Mouse (Mus musculus): ENCODE measurements around the gene Zswim5. TPM values are rescaled to one million over a fixed set of nuclear protein-coding genes. Genes with fewer than 3 reads are reported as not detected.

Zswim5 gene
- 2.5 and 3.2 TPM in 2 replicates for total RNA-seq (2012; rRNA removed)

DNA sequence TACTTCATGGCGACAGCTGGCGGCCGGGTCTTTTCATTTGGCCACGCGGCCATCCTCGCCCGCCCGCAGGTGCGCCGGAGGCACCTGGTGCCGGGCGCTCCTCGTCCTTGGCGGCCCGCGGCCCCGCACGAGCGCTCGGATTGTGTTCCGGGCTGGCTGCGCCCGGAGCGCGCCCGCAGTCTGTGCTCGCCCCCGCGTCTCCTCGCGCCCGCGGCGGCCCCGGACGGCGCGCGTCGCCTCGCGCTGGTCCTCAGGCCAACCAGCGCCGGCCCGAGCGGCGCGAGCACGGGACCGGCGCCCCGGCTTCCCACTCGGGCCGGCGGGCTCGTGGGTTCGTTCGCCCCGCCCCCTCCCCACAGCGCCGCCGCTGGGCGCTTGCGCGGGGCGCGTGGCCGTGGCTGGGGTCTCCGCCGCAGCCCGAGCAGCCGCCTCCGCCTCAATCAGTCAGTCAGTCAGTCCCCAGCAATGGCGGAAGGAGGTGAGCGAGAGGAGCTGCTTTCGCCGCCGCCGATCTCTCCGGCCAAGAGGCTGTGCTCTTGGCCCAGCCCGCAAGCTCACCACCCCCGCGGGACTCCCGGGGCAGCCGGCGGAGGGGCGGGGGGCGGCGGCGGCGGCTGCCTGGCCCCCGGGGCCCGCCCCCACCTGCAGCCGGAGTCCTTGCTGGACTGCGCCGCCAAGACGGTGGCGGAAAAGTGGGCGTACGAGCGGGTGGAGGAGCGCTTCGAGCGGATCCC lies at the start of gene Zswim5:
Zswim5 (plus strand) TSS at position 382 of the 734 bp plus-strand sequence.
- no peaks in the 10 kb centered on the region for H3K9me3 ChIP-seq (ENCODE audit: control insufficient read depth, insufficient read depth, low read depth, low read length)
- H3K4me3 ChIP-seq (ENCODE audit: insufficient read depth in 1 of 2, low read depth in 1 of 2, low read length in 2 of 2, poor library complexity in 1 of 2, severe bottlenecking in 1 of 2) = peak within 1 kb of the TSS; percentile 93 to 98
- peak; percentile 49 for DNase-seq (ENCODE audit: low read depth, low spot score)
- H3K36me3 ChIP-seq (ENCODE audit: control insufficient read depth, insufficient read depth, low read length, poor library complexity, severe bottlenecking) = no peaks in the 10 kb centered on the region
- in situ Hi-C loops (cut with MboI; ENCODE audit: low sequenced_read_pairs in 2 of 2, unreplicated experiment in 2 of 2) = no loop called here
- no peaks in the 10 kb centered on the region; a peak in 1 of 4 replicates for H3K4me1 ChIP-seq (ENCODE audit: control insufficient read depth in 2 of 2, insufficient read depth in 2 of 2, low read length in 2 of 2, poor library complexity in 1 of 2)
- H3K9ac ChIP-seq (ENCODE audit: insufficient read depth, low read depth, low read length, poor library complexity, severe bottlenecking) = peak within 1 kb of the TSS; percentile 89
- 0 out of 2 replicates have a peak within 1 kb of the TSS, but pooled peaks have one; percentile 24 for H3K27ac ChIP-seq (ENCODE audit: insufficient read depth, low read depth, low read length, poor library complexity, severe bottlenecking)
- TF ChIP-seq CHD2 (IDR thresholded peaks at IDR 0.05; ENCODE audit: low read depth, low read length) (no peak), ZC3H11A (IDR thresholded peaks at IDR 0.05; ENCODE audit: borderline replicate concordance, low read depth, low read length) (no peak), ZNF384 (IDR thresholded peaks at IDR 0.05; ENCODE audit: low read depth, low read length) (no peak), MAFK (IDR thresholded peaks at IDR 0.05; ENCODE audit: insufficient read depth, low read depth, low read length) (no peak), HCFC1 (IDR thresholded peaks at IDR 0.05; ENCODE audit: borderline replicate concordance, insufficient read depth, low read length) (no peak)

DNA sequence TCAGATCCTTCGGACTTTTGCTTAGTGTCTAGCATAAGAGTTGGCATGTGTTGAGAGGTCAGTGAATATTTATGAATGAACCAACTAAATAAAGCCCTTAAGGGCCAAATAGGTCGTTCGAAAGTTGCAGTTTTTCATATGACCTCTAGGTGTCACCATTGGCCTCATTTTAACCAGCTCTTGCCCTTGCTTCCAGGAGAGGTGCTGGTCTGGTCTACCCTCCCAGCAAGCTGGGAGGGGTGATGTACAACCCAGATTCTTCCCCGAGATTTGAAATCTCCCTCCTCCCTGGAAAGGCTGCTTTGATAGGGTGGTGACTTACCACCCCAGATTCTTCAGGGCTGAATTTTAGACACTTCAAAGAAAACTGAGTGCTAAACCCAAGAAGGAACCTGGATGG lies 49.4 kb upstream of the Zswim5 start:
- no peaks in the 10 kb centered on the region for H3K36me3 ChIP-seq (ENCODE audit: control insufficient read depth, insufficient read depth, low read length, poor library complexity, severe bottlenecking)
- TF ChIP-seq CHD2 (IDR thresholded peaks at IDR 0.05; ENCODE audit: low read depth, low read length) (no peak), ZC3H11A (IDR thresholded peaks at IDR 0.05; ENCODE audit: borderline replicate concordance, low read depth, low read length) (peak; percentile 73; the same call in 1 of the 2 replicates), MAFK (IDR thresholded peaks at IDR 0.05; ENCODE audit: insufficient read depth, low read depth, low read length) (no peak), HCFC1 (IDR thresholded peaks at IDR 0.05; ENCODE audit: borderline replicate concordance, insufficient read depth, low read length) (no peak), ZNF384 (IDR thresholded peaks at IDR 0.05; ENCODE audit: low read depth, low read length) (no peak)
- no peak overlapping the region for H3K9ac ChIP-seq (ENCODE audit: insufficient read depth, low read depth, low read length, poor library complexity, severe bottlenecking)
- H3K4me1 ChIP-seq (ENCODE audit: control insufficient read depth in 2 of 2, insufficient read depth in 2 of 2, low read length in 2 of 2, poor library complexity in 1 of 2) = peaks cover 2 to 13% of the 10 kb centered on the region in 2 experiments; a peak in 2 of 4 replicates
- in situ Hi-C loops (cut with MboI; ENCODE audit: low sequenced_read_pairs in 2 of 2, unreplicated experiment in 2 of 2) = loop anchor here in 1 of 2 experiments (10.0 kb wide), 1 partner anchor 167 kb away; the partner anchor contains the start of genes Hectd3 and Urod
- no peaks in the 10 kb centered on the region for H3K9me3 ChIP-seq (ENCODE audit: control insufficient read depth, insufficient read depth, low read depth, low read length)
- DNase-seq (ENCODE audit: low read depth, low spot score) = no peak
- no peak overlapping the region for H3K27ac ChIP-seq (ENCODE audit: insufficient read depth, low read depth, low read length, poor library complexity, severe bottlenecking)
- no peak overlapping the region for H3K4me3 ChIP-seq (ENCODE audit: insufficient read depth in 1 of 2, low read depth in 1 of 2, low read length in 2 of 2, poor library complexity in 1 of 2, severe bottlenecking in 1 of 2)

DNA sequence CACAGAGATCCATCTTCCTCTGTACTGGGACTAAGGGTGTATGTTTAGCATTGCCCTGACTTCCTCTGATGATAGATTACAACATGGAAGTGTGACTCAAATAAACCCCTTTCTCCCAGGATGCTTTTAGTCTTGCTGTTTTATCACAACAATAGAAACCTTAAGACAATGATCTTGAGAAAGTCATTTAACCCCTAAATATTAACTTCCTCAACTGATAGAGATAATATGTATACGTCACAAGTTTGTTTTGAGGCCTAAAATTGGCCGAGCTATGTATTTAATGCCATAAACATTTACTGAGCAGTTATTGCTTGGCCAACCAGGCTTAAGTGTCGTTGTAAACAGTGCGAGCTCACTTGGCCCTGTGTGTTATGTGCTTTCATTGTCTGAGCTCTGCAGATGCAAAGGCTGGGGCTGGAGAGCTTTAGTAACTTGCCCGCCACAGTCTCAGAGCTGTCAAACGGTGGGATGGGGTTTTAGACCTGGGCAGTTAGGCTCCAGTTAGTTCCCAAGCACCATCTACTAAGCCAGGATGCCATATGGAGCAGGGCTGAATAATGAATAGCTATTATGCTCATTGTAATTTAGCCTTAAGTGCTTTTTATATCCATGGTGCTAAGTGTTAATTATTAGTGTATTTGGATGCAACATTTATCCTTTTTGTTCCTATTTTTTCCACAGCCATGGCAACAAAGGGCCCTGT lies 47.7 kb upstream of the Zswim5 start:
- no peak for TF ChIP-seq CHD2 (IDR thresholded peaks at IDR 0.05; ENCODE audit: low read depth, low read length)
- no peak for TF ChIP-seq HCFC1 (IDR thresholded peaks at IDR 0.05; ENCODE audit: borderline replicate concordance, insufficient read depth, low read length)
- TF ChIP-seq MAFK (IDR thresholded peaks at IDR 0.05; ENCODE audit: insufficient read depth, low read depth, low read length) = no peak
- no peak for TF ChIP-seq ZC3H11A (IDR thresholded peaks at IDR 0.05; ENCODE audit: borderline replicate concordance, low read depth, low read length)
- TF ChIP-seq ZNF384 (IDR thresholded peaks at IDR 0.05; ENCODE audit: low read depth, low read length) = no peak
- H3K4me1 ChIP-seq (ENCODE audit: control insufficient read depth in 2 of 2, insufficient read depth in 2 of 2, low read length in 2 of 2, poor library complexity in 1 of 2) = peaks cover 2 to 8% of the 10 kb centered on the region in 2 experiments; a peak in 1 of 4 replicates
- H3K9ac ChIP-seq (ENCODE audit: insufficient read depth, low read depth, low read length, poor library complexity, severe bottlenecking) = no peak overlapping the region
- no peak overlapping the region for H3K27ac ChIP-seq (ENCODE audit: insufficient read depth, low read depth, low read length, poor library complexity, severe bottlenecking)
- no peaks in the 10 kb centered on the region for H3K36me3 ChIP-seq (ENCODE audit: control insufficient read depth, insufficient read depth, low read length, poor library complexity, severe bottlenecking)
- H3K9me3 ChIP-seq (ENCODE audit: control insufficient read depth, insufficient read depth, low read depth, low read length) = no peaks in the 10 kb centered on the region
- in situ Hi-C loops (cut with MboI; ENCODE audit: low sequenced_read_pairs in 2 of 2, unreplicated experiment in 2 of 2) = loop anchor here in 1 of 2 experiments (10.0 kb wide), 1 partner anchor 165 kb away; the partner anchor contains the start of genes Hectd3 and Urod
- H3K4me3 ChIP-seq (ENCODE audit: insufficient read depth in 1 of 2, low read depth in 1 of 2, low read length in 2 of 2, poor library complexity in 1 of 2, severe bottlenecking in 1 of 2) = no peak overlapping the region
- DNase-seq (ENCODE audit: low read depth, low spot score) = no peak

DNA sequence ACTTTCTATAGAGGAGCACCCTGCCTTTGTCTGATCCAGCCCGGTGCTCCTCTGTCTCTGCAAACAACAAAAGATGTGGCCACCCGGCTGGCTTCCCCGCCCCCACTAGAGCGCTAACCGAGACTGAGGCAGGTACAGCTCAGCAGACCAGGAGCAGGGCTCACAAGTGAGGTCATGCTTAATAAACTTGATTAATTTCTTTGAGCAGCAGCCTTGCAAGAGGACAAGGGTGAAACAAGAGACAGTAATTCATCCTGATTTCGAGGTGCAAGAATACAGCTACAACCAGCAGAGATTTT lies 47.2 kb upstream of the Zswim5 start:
- in situ Hi-C loops (cut with MboI; ENCODE audit: low sequenced_read_pairs in 2 of 2, unreplicated experiment in 2 of 2) = no loop called here
- Histone ChIP-seq H3K27ac (ENCODE audit: insufficient read depth, low read depth, low read length, poor library complexity, severe bottlenecking) (no peak overlapping the region), H3K9ac (ENCODE audit: insufficient read depth, low read depth, low read length, poor library complexity, severe bottlenecking) (no peak overlapping the region), H3K36me3 (ENCODE audit: control insufficient read depth, insufficient read depth, low read length, poor library complexity, severe bottlenecking) (no peaks in the 10 kb centered on the region), H3K9me3 (ENCODE audit: control insufficient read depth, insufficient read depth, low read depth, low read length) (no peaks in the 10 kb centered on the region), H3K4me1 (ENCODE audit: control insufficient read depth in 2 of 2, insufficient read depth in 2 of 2, low read length in 2 of 2, poor library complexity in 1 of 2) (peaks cover 2 to 8% of the 10 kb centered on the region in 2 experiments; a peak in 1 of 4 replicates), H3K4me3 (ENCODE audit: insufficient read depth in 1 of 2, low read depth in 1 of 2, low read length in 2 of 2, poor library complexity in 1 of 2, severe bottlenecking in 1 of 2) (no peak overlapping the region)
- TF ChIP-seq MAFK (IDR thresholded peaks at IDR 0.05; ENCODE audit: insufficient read depth, low read depth, low read length) = no peak
- TF ChIP-seq ZC3H11A (IDR thresholded peaks at IDR 0.05; ENCODE audit: borderline replicate concordance, low read depth, low read length) = no peak
- no peak for TF ChIP-seq HCFC1 (IDR thresholded peaks at IDR 0.05; ENCODE audit: borderline replicate concordance, insufficient read depth, low read length)
- TF ChIP-seq ZNF384 (IDR thresholded peaks at IDR 0.05; ENCODE audit: low read depth, low read length) = no peak
- no peak for TF ChIP-seq CHD2 (IDR thresholded peaks at IDR 0.05; ENCODE audit: low read depth, low read length)
- no peak for DNase-seq (ENCODE audit: low read depth, low spot score)
